Mouse (Mus musculus): ENCODE data around the gene Nr2c2. TPM values are rescaled to one million over a fixed set of nuclear protein-coding genes. Genes with fewer than 3 reads are reported as not detected.

Gene Nr2c2
- 6.3 and 7.3 TPM in 2 replicates for polyA plus RNA-seq (2012)

DNA sequence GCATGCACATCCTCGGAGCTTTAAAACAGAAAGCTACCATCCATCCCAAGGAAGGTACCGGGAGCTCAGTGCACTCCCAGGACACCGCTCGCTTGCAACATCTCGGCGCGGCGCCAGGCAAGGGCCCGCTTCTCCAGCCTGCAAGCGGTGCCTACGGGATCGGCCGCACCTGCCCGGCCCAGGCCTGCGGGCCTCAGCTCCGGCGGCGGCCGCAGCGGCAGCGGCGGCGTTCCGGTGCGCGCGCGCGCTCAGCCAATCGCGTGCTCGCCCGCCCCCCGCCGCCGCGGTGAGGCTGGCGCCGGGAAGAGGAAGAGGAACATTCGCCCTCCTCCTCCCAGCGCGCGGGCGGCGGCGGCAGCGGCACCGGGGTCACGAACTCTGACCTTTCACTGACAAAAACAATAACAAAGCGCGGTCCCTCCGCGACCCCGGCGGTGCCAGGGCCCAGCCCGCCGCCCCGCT is at the start of gene Nr2c2:
Gene Nr2c2 (plus strand): TSS at position 261 of the 462 bp plus-strand sequence.
- no peak for TF ChIP-seq GATA1 (IDR thresholded peaks at IDR 0.05; ENCODE audit: low read length)

DNA sequence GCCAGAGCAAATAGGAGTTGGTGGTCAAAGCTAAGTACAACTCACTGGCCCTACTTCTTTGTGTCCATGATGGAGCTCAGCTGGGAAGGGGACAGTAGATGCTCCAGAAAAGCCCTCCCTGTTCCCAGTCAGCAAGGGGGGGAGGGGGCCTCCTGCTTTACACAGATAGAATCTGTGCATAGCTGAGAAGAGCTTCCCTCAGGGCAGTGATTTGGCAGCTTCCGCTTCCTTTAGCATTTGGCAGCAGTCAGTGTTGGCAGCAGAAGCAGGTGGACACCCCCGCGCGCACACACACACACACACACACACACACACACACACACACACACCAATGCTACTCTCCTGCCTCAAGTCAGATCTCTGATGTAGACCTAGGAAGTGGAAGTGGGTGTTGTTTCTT is 49.1 kb upstream of the Nr2c2 start:
- TF ChIP-seq GATA1 (IDR thresholded peaks at IDR 0.05; ENCODE audit: low read length): no peak

DNA sequence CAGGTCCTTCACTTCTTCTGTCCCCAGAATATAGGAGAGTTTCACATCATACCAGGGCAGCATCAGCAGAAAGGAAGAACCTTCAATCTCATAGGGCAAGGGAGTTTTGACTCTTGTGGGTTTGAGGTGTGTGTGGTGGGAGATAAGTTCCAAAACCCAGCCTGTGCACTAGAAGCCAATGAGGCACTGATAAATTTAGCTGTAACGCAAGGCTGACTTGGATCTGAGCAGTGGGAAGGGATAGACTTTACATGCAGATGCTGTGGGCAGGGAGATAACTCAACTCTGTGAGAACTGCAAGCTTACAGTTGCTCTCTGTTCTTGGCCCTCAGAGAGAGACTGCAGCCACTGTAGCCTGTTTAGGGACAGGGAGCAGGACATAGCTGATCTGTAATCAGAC is 48.3 kb upstream of the Nr2c2 start:
- TF ChIP-seq GATA1 (IDR thresholded peaks at IDR 0.05; ENCODE audit: low read length): peak; percentile 40

DNA sequence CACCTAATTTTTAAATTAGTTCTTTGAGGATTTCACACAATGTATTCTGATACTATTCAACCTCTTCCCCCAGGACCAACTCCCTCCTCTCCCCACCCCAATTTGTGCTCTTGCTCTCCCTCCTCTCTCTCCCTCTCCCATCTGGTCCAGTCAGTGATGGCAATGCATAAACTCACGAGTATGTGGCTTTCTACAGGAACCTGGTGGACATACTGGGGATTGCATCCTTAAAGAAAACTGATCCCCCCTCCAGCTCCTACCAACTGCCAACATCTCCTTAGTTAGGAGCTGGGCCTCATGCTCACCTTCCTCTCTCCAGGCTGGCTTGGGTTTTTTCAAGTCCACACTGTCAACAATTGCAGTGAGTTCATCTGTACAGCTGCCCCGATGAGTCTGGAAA is 33.4 kb upstream of the Nr2c2 start:
- TF ChIP-seq GATA1 (IDR thresholded peaks at IDR 0.05; ENCODE audit: low read length): no peak

DNA sequence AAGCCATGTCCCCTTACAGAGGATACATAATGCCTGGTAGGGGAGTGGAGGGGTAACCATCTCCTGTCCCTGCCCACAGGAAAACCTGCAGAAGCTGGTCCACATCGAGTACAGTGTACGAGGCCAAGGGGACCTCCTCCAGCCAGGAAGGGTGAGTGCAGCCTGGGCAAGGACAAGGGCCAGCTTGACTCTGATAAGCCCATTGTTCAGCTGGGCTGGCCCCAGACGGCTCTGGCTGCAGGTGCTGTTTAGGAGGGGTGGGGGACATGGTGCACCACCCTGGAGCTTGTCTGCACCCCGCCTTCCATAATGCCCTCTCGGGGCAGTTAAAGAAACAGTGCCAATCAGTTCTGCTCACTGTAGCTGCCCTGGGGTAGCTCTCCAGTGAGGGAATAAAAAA is 29.5 kb upstream of the Nr2c2 start:
- TF ChIP-seq GATA1 (IDR thresholded peaks at IDR 0.05; ENCODE audit: low read length): no peak

DNA sequence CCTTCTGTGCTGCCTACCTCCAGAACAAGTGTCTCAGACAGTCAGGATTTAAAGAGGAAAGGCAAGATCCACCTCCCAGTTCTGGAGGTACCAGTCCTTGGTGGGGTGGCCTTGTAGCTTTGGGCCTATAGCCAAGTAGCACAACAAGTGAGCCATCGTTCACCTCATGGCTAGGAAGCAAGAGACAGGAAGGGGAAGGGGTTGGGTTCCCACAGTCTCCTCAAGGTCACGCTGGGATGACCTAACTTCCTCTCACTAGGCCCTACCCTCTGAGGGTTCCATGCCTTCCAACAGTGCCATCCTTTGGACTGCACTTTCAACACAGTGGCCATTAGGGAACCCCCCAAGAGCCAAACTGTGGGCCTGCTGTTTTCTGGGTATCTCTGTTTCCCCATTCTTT is 27.7 kb upstream of the Nr2c2 start:
- no peak for TF ChIP-seq GATA1 (IDR thresholded peaks at IDR 0.05; ENCODE audit: low read length)

DNA sequence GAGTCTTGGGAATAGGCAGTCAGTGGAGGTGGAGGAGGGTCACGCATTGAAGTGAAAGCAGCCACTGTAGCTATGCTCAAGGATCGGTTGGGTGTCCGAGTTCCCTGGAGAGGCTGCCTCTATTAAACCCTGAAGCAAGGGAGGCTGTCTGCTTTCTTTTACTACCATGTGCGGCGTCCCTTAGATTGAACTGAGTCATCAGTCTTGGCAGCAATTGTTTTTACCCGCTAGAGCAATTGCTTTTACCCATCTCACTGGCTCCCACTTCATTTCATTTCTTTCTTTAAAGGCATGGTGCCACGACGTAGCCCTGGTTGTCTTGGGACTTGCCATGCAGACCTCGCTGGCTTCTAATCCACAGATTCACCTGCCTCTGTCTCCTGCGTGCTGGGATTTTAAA is 27.1 kb upstream of the Nr2c2 start:
- no peak for TF ChIP-seq GATA1 (IDR thresholded peaks at IDR 0.05; ENCODE audit: low read length)

DNA sequence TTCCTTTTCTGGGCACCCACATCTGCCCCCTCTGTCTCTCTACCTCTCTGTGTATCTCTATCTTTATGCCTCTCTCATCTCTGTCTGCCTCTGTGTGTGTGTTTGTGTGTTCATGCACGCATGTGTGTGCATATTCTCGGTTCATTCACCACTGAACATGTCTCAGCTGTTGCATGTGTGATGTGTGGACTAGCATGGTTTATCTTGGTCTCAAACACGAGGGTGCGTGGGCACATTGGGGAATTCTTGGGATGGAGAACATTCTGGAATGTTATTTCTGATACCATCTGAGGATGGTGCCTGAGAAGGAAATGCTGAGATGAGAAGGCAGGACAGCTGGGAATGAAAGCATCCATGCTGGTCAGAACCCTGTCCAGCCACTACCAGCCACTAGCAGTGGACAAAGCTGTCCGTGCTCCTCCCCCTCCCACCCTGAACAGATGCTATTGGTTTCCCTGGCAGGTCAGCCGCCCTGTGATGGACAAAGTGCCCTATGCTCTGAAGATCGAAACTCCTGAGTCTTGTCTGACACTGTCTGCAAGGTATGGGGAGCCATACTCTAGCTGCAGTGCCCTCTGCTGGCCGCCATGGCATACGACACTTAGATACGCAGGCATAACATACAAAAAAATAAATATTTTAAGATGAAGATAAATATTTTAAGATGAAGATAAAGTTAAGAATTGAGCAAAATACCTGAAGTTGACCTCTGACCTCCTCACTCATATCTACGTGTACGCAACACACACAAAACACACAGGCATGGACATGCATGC is 25.3 kb upstream of the Nr2c2 start:
- TF ChIP-seq GATA1 (IDR thresholded peaks at IDR 0.05; ENCODE audit: low read length): no peak

DNA sequence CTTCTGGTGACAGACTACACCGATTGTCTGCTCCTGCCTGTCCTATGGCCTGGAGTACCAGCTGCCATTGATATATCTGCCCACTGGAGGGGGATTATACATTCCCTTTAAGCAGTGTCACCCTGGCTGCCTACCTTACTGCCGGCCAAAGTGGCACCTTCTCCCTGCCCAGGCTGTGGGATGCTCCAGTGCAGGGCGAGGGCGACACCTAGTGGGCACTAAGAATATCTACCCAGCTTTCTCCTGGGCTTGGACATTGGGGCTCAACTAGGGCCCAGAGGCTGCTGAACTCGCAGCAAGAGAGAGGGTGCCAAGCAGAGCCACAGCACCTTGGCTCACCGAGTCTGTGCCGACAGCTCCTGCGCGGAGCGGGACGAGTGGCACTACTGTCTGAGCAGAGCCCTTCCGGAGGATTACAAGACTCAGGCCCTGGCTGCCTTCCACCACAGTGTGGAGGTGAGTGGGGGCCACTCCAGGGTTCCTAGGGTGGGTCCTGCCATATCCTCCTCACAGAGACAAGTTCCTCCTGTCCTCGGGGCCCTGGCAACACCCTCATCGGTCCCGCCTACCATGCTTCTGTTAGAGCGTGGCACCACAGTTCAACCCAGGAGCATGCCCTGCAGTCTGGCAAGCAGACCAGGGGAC is 23.9 kb upstream of the Nr2c2 start:
- no peak for TF ChIP-seq GATA1 (IDR thresholded peaks at IDR 0.05; ENCODE audit: low read length)

DNA sequence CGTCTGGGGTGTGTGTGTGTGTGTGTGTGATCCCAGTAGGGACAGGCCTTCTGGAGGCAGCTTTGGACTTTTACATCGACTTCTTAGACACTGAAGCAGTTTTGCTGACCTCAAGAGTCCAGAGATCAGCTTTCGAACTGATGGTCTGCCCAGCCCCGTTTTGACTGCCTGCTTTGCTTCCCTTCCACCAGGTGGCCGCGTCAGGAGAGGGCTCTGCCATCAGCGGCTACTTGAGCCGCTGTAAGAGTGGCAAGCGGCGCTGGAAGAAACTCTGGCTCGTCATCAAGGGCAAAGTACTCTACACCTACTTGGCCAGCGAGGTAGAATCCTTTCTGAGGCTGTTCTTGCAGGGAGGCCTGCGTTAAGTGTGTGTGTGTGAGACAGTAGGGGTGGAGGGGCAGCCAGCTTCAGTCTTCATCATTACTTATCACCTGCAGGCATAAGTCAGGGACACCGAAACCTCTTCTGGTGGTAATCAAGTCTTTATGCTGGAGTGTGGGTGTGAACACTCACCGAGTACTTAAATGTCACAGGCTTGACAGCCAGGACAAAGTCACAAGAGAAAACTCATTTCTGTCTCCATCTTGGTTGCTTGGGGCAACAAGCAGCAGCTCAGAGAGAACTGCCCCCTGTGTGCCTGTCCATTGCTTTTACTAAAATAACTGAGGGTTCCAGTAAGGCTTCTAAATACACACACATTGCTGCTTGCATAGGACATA is 19.9 kb upstream of the Nr2c2 start:
- TF ChIP-seq GATA1 (IDR thresholded peaks at IDR 0.05; ENCODE audit: low read length): no peak

DNA sequence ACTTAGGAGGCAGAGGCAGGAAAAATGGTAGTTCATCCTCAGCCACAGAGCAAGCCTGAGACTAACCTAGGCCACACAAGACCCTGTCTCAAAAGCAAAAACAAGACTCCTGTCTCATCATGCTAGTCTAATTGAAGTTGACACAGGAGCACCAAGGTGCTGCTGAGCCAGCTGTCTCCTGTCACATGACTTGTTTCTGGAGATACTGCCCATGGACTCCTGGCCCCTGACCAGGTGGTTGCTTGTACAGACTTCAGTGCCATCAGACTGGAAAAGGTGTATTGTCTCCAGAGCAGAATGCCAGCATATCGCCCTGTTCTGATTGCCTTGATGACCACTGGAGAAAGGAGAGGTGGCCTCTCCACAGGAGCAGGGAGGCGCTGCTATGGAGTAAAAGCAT is 10.5 kb upstream of the Nr2c2 start:
- TF ChIP-seq GATA1 (IDR thresholded peaks at IDR 0.05; ENCODE audit: low read length): no peak

DNA sequence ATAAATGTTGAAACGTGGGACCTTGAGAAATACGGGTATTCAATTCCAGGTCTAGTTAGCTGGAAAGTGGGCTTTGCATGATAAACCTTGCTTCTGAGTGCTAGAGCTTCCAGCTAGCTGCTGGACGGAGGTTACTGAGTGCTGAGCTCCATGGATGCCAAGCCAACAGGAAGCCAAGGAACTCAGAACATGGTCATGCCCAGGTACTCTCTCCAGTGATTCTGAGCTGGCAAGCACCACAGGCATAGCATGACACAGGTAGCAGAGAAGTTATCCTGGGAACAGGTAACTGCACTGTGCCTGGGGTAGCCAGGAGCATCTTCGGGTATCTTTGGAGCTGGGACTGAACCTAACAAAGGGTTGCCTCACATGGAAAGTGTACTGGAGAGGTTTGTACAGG is 8.4 kb upstream of the Nr2c2 start:
- no peak for TF ChIP-seq GATA1 (IDR thresholded peaks at IDR 0.05; ENCODE audit: low read length)

DNA sequence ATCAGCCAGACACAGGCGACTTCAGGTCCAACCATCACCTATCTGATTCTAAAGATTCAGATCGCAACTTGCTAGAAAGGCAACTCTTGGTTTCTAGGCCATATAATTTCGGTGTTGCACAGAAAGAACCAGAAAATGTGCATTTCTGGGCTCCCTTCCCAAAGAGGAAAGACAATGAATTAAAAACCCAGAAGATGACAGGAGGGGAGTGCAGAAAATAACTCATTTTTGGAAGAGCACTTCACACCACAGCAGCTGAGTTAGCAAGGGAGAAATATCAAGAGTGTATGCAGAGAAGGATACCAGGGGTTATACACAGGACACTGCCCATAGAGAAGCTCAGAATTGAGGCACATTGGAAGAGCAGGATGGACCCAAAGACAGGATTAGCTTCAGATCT is 6.3 kb upstream of the Nr2c2 start:
- TF ChIP-seq GATA1 (IDR thresholded peaks at IDR 0.05; ENCODE audit: low read length): no peak

DNA sequence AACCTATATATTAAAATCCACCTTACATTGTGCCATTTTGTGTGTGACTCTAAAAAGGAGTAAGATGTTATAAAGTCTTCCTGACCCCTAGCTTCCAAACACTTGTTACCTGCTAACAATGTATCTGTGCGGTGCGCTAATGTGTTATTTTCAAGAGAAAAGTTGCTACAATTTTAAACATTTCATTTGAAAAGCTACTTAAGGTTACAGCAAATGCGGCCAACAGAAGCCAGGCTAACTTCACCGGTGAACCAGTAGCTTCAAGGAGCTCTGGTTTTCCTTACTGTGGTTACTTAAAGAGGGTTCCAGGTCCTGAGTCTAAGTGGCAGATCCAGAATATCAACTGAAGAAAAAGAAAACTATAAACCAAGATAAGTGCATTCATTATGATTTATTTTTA is 1.2 kb upstream of the Nr2c2 start:
- TF ChIP-seq GATA1 (IDR thresholded peaks at IDR 0.05; ENCODE audit: low read length): no peak

DNA sequence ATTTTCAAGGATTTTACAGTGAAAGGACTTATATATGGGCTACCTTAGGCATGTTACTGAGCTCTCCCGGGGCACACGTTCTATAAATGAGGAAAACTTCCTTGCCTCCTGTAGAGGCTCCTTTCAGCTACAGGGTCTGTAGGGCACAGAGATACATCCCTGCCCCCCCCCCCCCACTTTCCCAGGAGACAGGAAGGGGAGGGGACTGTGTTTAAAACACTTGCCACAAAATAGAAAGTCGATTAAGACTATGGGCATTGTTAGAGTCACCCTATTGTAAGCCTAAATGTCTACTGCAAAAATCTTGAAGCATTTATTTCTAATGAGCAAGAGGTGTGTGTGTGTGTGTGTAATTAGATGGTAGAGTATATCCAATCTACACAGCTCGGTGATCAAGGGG is 693 bp upstream of the Nr2c2 start:
- no peak for TF ChIP-seq GATA1 (IDR thresholded peaks at IDR 0.05; ENCODE audit: low read length)

DNA sequence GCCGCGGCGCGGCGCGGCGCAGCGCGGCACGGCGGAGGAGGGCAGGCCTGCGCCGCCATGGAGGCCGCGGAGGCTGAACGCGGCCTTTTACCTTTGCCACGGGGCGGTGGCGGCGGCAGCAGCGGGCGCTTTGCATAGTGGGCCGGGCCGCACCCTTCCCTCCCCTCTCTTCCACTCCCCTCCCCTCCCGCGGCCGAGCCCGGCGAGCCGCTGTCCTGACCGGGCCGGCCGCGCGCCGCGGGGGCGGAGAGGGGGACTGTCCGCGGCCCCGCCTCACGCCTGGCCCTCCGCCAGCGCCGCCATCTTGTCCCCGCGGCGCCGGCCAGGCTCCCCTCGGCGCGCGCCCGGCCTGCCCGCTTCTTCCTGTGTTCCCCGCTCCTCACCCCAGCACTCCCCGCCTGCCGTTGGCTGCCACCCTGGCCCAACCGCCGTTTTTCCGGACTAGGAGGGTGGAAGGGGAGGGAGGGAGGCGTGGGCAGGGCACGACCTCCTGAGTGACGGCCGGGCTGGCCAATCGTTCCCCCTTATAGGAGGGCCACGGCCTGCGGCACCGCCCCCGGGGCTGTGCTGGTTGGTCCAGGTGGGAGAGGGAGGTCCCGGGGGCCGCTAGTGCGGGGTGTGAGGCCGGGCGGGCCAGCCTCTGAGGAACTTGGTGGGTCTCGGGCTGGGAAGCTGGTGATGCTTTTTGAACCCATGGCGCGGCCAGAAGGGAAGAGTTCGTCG is 738 bp downstream of the Nr2c2 start:
- no peak for TF ChIP-seq GATA1 (IDR thresholded peaks at IDR 0.05; ENCODE audit: low read length)

Measured in G1E-ER4 (cell line).